Mouse (Mus musculus): ENCODE measurements at regions not wholly inside any gene's neighbourhood (a gene's known extent, or its start where the extent isn't known, plus 50 kb on each side); places are given as distances from the start of the nearest gene placed in this dataset.

DNA sequence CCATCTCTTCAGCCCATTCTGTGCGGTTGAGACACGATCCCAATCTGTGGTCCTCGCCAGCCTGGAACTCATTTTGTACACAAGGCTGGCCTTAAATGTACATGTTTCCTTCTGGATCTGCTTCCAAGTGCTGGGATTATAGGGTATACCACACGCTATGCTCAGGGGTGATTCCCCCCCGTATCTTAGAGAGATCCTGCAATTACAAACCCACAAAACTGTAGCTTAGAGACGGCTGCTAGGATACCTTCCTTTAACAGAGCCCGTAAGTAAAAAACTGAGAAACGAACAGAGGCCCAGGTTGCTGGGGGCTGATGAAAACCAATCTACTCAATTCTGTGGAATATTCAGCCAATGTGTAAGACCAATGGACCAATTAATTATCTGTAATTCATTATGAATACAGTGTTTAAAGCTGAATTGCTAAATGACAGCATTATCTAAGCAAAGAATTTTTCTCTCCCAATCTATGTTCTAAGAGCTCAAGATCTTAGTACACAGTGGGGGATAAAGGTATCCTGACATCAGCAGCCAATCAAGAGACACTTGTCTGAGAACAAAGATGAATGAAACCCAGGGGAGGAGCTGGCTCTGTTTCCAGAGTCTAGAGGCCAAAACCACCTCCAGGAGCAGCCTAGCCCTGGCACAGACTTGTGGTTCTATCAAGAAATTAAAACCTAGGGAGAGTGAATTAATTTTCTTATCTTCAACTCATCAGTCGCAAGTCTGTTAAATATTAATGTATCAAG lies 54.0 kb upstream of the Xpo1 start:
- Histone ChIP-seq H3K27ac (no peak overlapping the region), H3K4me3 (no peak overlapping the region)
- intact Hi-C loops (cut with DNase I) = no loop called here
- TF ChIP-seq CTCF (IDR thresholded peaks at IDR 0.05) = no peak
- DNase-seq (ENCODE audit: extremely low spot score in 1 of 2, low spot score in 2 of 2) = no peak

DNA sequence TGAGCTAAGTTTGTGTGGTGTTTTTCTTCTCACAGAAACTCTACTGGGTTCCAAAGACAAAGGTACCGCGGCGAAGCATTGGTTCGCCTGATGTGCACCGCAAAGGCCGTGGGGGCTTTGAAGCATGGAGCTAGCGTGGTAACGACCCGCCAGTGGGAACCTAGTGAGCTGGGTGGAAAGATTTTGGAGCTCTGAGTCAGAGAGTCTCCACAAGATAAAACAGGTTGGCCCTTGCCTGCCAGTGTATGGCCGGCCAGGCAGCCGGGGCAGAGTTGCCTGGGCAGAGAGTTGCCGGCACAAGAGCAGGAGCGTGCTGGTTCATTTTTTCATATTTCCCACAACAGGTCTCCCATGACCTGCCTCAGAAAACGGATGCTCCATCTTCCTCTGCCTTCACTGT lies 52.3 kb upstream of the Xpo1 start:
- intact Hi-C loops (cut with DNase I) = no loop called here
- no peak overlapping the region for H3K27ac ChIP-seq
- no peak for DNase-seq (ENCODE audit: extremely low spot score in 1 of 2, low spot score in 2 of 2)
- TF ChIP-seq CTCF (IDR thresholded peaks at IDR 0.05) = no peak
- H3K4me3 ChIP-seq = no peak overlapping the region

DNA sequence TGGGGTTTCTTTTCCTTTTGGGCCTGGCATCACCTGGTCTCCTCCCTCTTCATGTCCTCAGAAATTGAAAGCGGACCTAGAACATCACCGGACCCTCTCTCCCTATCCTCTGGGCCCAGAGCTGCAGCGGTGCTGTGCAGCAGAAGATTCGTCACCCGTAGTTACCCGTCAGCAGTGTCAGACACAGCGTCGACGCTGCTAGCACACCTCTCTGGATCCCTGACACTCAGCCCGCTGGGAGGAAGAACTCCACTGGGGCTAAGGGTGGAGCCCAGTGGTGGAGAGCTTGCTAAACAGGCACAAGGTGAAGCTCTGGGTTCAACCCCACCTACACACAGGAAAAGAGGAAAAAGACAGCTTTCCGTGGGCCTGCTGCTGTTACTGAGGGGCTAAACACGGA lies 51.8 kb upstream of the Xpo1 start:
- no peak for TF ChIP-seq CTCF (IDR thresholded peaks at IDR 0.05)
- DNase-seq (ENCODE audit: extremely low spot score in 1 of 2, low spot score in 2 of 2) = no peak
- Histone ChIP-seq H3K4me3 (no peak overlapping the region), H3K27ac (no peak overlapping the region)
- intact Hi-C loops (cut with DNase I) = no loop called here
